Mouse (Mus musculus) E14TG2a.4 (cell line): Measurements from ENCODE around the gene Olfr90.

Source experiments
- H3K27me3 ChIP-seq: 2 replicates; pipeline ENCODE4 v1.6.1; 2014; ENCODE audit warnings: low read length, control low read depth; ENCODE audit not compliant: insufficient read depth
- H3K36me3 ChIP-seq: 2 replicates; pipeline ENCODE4 v1.6.1; 2014; ENCODE audit warnings: low read length, control low read depth; ENCODE audit not compliant: insufficient read depth
- H3K4me1 ChIP-seq: replicated peaks from 2 replicates; pipeline ENCODE4 v1.6.1; 2014; ENCODE audit warnings: low read depth, low read length, control low read depth
- H3K4me3 ChIP-seq: replicated peaks from 2 replicates; pipeline ENCODE4 v1.5.1; 2014; ENCODE audit warnings: mild to moderate bottlenecking, low read length
- H3K9me3 ChIP-seq: 2 replicates; pipeline ENCODE4 v1.6.1; 2014; ENCODE audit warnings: low read length, control low read depth
- CTCF ChIP-seq: conservative IDR thresholded peaks from 2 replicates; pipeline ENCODE4 v1.5.1; 2014; ENCODE audit warnings: low read length
- NANOG ChIP-seq: IDR thresholded peaks from 2 replicates; pipeline ENCODE4 v1.6.1; 2014; ENCODE audit warnings: borderline replicate concordance, low read length, mixed read lengths
- POU5F1 ChIP-seq: IDR thresholded peaks from 2 replicates; pipeline ENCODE4 v1.6.1; 2014; ENCODE audit warnings: low read length, borderline replicate concordance

The Olfr90 gene

DNA sequence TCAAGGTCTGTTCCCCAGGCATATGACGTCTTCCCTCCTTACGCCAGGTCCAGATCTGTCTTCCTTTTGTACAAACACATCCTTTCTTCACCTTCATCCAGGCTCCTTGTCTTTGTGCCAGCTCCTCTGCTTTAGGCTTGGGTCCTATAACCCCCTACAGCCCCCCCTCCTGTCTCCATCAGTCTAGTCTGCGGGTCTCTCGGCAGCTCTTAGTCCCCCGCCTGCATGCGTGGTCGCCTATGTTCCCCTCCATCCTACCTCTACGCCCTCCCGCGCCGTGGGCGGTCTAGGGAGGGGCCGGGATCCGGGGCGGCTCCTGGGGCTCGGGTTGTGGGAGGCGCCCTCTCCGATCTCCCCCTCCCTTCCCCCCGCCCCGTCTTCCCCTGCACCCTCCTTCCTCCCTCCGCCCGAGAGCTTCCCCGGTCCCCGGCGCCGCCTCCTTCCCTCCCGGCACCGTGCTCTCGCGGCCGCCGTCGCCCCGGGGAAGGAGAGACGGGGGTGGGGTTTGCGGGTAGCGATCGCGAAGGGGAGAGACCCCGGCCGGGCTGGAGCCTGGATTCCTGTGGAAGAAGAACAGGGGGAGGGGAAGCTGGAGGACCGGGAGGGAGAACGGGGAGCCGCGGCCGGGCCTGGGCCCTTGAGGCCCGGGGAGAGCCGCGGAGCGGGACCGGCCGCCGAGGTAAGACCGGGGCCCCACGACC, 42.5 kb downstream of the Olfr90 start, which contains the start of gene Gabbr1:
Gene Gabbr1, plus strand, starts transcription at position 356 of the 701 bp plus-strand sequence.
- H3K27me3 ChIP-seq: 0 out of 2 replicates have a peak, but pooled peaks cover 2% of the 10 kb centered on the region
- H3K4me1 ChIP-seq: peaks cover 59% of the 10 kb centered on the region
- peak within 1 kb of the TSS; percentile 95 for H3K4me3 ChIP-seq
- H3K9me3 ChIP-seq: no peaks in the 10 kb centered on the region
- TF ChIP-seq CTCF (no peak), NANOG (no peak), POU5F1 (no peak)
- H3K36me3 ChIP-seq: peaks cover 24% of the 10 kb centered on the region

DNA sequence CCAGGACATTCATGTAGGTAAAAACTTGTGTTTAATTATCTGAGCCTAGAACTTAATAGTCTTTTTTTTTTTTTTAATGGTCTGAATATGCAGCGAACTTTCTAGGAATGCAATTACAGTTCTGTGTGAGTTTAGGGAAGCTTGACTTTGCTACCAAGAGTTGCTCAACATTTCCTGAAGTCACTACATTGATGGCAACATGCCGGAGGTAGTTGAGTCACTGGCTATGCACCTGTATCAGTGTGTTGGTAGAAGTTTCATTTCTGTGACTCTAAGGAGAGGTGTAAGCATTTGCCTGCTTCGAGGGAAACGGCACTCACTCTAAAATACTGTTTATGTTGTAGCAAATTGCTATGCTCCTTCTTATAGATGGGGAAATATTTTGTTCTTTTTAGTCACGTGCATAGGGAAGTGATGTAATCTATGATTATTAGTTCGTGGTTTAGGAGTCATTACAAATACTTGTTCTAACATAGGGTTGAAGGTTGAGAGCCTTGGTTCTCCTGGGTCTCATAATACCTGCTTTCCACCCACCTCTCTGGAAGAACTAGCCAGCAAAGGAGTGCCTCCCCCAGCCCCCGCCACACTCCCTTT, 43.6 kb downstream of the Olfr90 start:
- Histone ChIP-seq H3K9me3 (no peaks in the 10 kb centered on the region), H3K4me3 (peak overlapping the region; percentile 95), H3K4me1 (peaks cover 52% of the 10 kb centered on the region), H3K36me3 (peaks cover 23% of the 10 kb centered on the region), H3K27me3 (0 out of 2 replicates have a peak, but pooled peaks cover 2% of the 10 kb centered on the region)
- TF ChIP-seq CTCF: no peak

DNA sequence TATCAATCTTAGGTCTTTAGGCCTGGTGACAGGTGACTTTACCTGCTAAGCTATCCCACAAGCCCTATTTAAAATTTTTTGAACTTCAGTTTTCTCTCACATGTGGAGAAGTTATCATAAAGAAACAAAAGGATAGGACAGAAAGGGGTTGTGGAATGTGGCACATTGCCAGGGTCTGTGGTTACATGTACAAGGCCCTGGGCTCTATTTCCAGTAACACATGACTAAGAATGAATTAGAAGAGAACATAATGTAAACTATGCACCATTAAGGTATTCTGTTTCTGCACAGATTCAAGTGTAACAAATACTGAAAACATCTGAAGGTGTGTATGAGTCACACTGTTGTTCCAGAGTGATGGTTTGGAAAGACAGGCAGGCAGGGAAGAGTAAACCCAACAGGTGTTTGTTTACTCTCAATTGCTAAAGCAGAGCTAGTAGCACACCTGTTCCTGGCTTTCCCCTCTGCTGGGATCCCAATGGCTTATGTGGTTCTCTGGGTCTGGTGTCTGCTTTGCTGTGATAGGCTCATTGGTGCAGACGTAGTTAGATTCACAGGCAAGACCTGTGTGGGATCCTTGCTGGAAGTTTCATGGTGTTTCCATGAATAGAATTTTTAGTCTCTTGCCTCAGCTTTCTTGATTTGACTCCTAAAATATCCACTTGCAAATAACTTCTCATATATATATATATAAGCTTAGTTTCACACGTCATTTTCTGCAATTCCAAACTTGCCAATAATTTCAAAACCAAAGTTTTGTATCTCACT, 49.0 kb downstream of the Olfr90 start:
- Histone ChIP-seq H3K36me3 (no peaks in the 10 kb centered on the region), H3K9me3 (no peaks in the 10 kb centered on the region), H3K4me1 (peaks cover 11% of the 10 kb centered on the region), H3K27me3 (no peaks in the 10 kb centered on the region), H3K4me3 (no peak overlapping the region)
- TF ChIP-seq NANOG (no peak), CTCF (no peak)
